Mouse (Mus musculus) lung, embryonic 15.5 days (tissue): Measurements from ENCODE around the gene Vmn2r66. TPM values are rescaled to one million over a fixed set of nuclear protein-coding genes. Genes with fewer than 3 reads are reported as not detected.

Experiments used
- ATAC-seq: fragments of 200-750 bp; cut with Nextera tagmentation; 2 replicates; pipeline ENCODE4 v1.8.0; 2017; ENCODE audit warnings: moderate number of reproducible peaks, borderline replicate concordance; ENCODE audit not compliant: low FRiP score, low TSS enrichment; ENCODE audit errors: extremely low read depth
- H3K27ac ChIP-seq: fragments of 300-500 bp; sonication (generic); 2 replicates; pipeline ENCODE4 v1.5.1; 2015; ENCODE audit warnings: moderate library complexity, mild to moderate bottlenecking, inconsistent platforms
- H3K27me3 ChIP-seq: fragments of 300-500 bp; sonication (generic); 2 replicates; pipeline ENCODE4 v1.6.1; 2015; ENCODE audit warnings: inconsistent platforms
- H3K36me3 ChIP-seq: fragments of 300-500 bp; sonication (generic); 2 replicates; pipeline ENCODE4 v1.6.1; 2015; ENCODE audit warnings: inconsistent platforms
- H3K4me1 ChIP-seq: fragments of 300-500 bp; sonication (generic); 2 replicates; pipeline ENCODE4 v1.6.1; 2015; ENCODE audit warnings: inconsistent platforms
- H3K4me2 ChIP-seq: fragments of 300-500 bp; sonication (generic); 2 replicates; pipeline ENCODE4 v1.6.1; 2015; ENCODE audit warnings: inconsistent platforms, mild to moderate bottlenecking, moderate library complexity
- H3K4me3 ChIP-seq: fragments of 300-500 bp; sonication (generic); 2 replicates; pipeline ENCODE4 v1.5.1; 2015; ENCODE audit warnings: mild to moderate bottlenecking, inconsistent platforms
- H3K9ac ChIP-seq: fragments of 300-500 bp; sonication (generic); 2 replicates; pipeline ENCODE4 v1.6.1; 2015; ENCODE audit warnings: inconsistent platforms
- H3K9me3 ChIP-seq: fragments of 300-500 bp; sonication (generic); 2 replicates; pipeline ENCODE4 v1.6.1; 2016; ENCODE audit warnings: inconsistent platforms
- WGBS: fragments of 180-500 bp; shearing (Covaris S2); methylation state at CpG from one replicate; pipeline ENCODE4 v1.1.7; 2015; 5-methylcytosine and 5-hydroxymethylcytosine counted together
- polyA plus RNA-seq: library from polyadenylated mRNA; unstranded; fragments of >200 nt; fragmentation: Nextera tagmentation; extraction: Ambion mirVana; gene quantifications from 2 replicates; pipeline ENCODE4 v1.2.1, GENCODE M21; 2015

Gene Vmn2r66
- polyA plus RNA-seq = not detected in 2 replicates

- no peaks in the 10 kb centered on the region for H3K36me3 ChIP-seq
- no peaks in the 10 kb centered on the region for H3K27me3 ChIP-seq
- WGBS = 88% methylated on average over 1 of the region's 1 CpGs
- no peaks in the 10 kb centered on the region for H3K9me3 ChIP-seq
- no peak within 1 kb of the TSS for H3K9ac ChIP-seq
- H3K27ac ChIP-seq = no peak within 1 kb of the TSS
- H3K4me3 ChIP-seq = no peak within 1 kb of the TSS
- no peaks in the 10 kb centered on the region for H3K4me1 ChIP-seq
- no peak for ATAC-seq
- H3K4me2 ChIP-seq = no peak within 1 kb of the TSS
Observed at GRCm38 (mm10) chr7:85012168-85012567, at the start of gene Vmn2r66. Gene Vmn2r66 (minus strand): TSS chr7:85012268.

- 64% methylated on average over 2 of the region's 2 CpGs for WGBS
- ATAC-seq = no peak
Observed at GRCm38 (mm10) chr7:84996694-84997093, 15.4 kb downstream of the Vmn2r66 start.

GRCm38 (mm10) chr7:84964015-84964414 is 48.1 kb downstream of the Vmn2r66 start, which contains the start of gene Vmn2r65:
Gene Vmn2r65 (minus strand): TSS chr7:84964115.
- Histone ChIP-seq H3K27me3 (no peaks in the 10 kb centered on the region), H3K36me3 (no peaks in the 10 kb centered on the region), H3K9ac (no peak within 1 kb of the TSS), H3K9me3 (no peaks in the 10 kb centered on the region), H3K4me3 (no peak within 1 kb of the TSS), H3K4me2 (no peak within 1 kb of the TSS), H3K27ac (no peak within 1 kb of the TSS), H3K4me1 (no peaks in the 10 kb centered on the region)
- ATAC-seq = no peak
- 35% methylated on average over 1 of the region's 1 CpGs for WGBS

More at GRCm38 (mm10) chr7:84996694-84997093, 15.4 kb downstream of the Vmn2r66 start:
- Histone ChIP-seq H3K4me2 (no peak overlapping the region), H3K9me3 (no peaks in the 10 kb centered on the region), H3K27me3 (no peaks in the 10 kb centered on the region), H3K36me3 (no peaks in the 10 kb centered on the region), H3K9ac (no peak overlapping the region), H3K27ac (no peak overlapping the region), H3K4me1 (no peaks in the 10 kb centered on the region), H3K4me3 (no peak overlapping the region)

Other genes with a start within 250 kb of the Vmn2r66 start
- not detected in 2 replicates for gene Olfr291, start 158.7 kb downstream of the Vmn2r66 start, polyA plus RNA-seq
- not detected in 2 replicates for gene Vmn2r65, start 48.2 kb downstream of the Vmn2r66 start, polyA plus RNA-seq
- not detected in 2 replicates for gene Vmn2r67, start 143.7 kb upstream of the Vmn2r66 start, polyA plus RNA-seq
- gene Vmn2r68, start 225.5 kb upstream of the Vmn2r66 start, polyA plus RNA-seq = not detected in 2 replicates